Mouse (Mus musculus): ENCODE results near the gene Sult3a2.
"Not testable (repeated sequence)": the region's sequence is repeated elsewhere in the genome, so short reads cannot be mapped to it uniquely, and the experiment has no call there.

Sult3a2 gene

DNA sequence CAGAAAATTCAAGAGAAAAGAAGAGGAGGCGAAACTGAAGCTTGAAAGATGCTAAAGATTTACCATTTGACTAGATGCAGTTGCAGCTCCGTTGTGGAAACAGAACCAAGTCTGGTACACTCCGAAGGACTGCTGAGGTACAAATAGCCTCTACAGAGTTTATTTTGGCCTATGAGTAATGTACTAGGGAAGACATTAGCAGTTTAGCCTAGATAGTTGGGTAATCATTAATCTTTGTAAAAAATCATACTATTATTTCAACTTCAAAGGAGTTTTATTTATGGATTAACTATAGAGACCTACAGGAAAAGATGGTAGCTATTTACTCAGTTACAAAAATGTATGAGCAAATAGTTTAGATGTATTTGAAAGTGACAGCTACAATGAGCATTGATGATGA, at the start of gene Sult3a2:
Gene Sult3a2, minus strand, starts transcription at position 101 of the 400 bp plus-strand sequence.
- DNase-seq (ENCODE audit: low read depth, low spot score) = no peak

DNA sequence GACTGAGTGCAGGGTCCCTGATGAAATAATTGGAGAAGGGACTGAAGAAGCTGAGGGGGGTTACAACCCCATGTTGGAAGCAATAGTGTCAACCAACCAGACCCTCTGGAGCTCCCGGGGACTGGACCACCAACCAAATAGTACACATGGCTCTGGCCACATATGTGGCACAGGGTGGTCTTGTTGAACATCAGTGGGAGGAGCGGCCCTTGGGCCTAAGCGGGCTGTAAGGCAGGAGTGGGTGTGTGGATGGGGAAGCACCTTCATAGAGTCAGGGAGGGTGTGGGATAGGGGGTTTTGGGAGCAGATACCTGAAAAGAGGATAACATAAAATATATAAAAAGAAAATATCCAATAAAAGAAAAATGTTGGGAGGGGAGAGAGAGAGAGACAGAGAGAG, 34.4 kb upstream of the Sult3a2 start:
- DNase-seq (ENCODE audit: low read depth, low spot score) = no peak

GRCm38 (mm10) chr10:33816923-33817322, 30.4 kb upstream of the Sult3a2 start:
- DNase-seq (ENCODE audit: low read depth, low spot score) = no peak

- no peak for DNase-seq (ENCODE audit: low read depth, low spot score)
Measured at GRCm38 (mm10) chr10:33814266-33814665, 27.8 kb upstream of the Sult3a2 start.

DNA sequence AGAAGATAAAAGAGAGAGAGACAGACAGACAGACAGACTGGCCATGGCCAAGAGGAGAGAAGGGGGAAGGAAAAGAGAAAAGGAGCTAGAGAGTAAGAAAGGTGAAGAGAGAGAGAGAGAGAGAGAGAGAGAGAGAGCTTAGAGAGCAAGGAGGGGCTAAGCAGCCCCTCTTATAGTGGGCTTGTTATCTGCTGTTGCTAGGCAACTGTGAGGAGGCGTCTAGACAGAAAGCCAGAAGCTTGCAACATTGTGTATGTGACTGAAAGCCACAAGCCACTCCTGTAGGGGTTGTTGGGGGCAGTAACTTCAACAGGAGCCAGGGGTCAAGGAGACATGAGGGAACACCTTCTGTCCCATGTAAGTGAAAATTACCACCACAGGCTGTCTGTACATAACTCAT, 25.3 kb upstream of the Sult3a2 start:
- DNase-seq (ENCODE audit: low read depth, low spot score) = no peak

GRCm38 (mm10) chr10:33797221-33797949, 10.9 kb upstream of the Sult3a2 start:
- not testable (repeated sequence) for DNase-seq (ENCODE audit: low read depth, low spot score)

- DNase-seq (ENCODE audit: low read depth, low spot score) = not testable (repeated sequence)
Measured at GRCm38 (mm10) chr10:33796269-33796915, 9.9 kb upstream of the Sult3a2 start.

DNA sequence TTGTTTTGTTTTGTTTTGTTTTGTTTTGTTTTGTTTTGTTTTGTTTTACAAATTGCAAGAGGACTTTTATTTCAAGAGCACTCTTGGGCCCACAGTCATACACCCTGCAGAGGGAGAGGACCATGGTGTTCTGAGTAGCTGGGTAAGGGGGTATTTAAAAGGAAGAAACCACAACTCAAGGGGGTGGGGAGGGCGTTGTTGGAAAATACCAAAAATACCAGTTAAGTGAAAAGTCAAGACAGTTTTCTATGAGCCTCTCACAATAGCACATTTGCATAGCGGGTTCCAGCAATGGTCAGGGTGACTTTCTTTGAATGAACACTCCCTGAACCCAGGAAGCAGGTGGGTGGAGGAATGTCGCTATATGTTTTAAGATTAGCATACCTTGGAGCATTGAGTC, 5.7 kb upstream of the Sult3a2 start:
- not testable (repeated sequence) for DNase-seq (ENCODE audit: low read depth, low spot score)

GRCm38 (mm10) chr10:33787541-33787940, 1.0 kb upstream of the Sult3a2 start:
- no peak for DNase-seq (ENCODE audit: low read depth, low spot score)

DNA sequence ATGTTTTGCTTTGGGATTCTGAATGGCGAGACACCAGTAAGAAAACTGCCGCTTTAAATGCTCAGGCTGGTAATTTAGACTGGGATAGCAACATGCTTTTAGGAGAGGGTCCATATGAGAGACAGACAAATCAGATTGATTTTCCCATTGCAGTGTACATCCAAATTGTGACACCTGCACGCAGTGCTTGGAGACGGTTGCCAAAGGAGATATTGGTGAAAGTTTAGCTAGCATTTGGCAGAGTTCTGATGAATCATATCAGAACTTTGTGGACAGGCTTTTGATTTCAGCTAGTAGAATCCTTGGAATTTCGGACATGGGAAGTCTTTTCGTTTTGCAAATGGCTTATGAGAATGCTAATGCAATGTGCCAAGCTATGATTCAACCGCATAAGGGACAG, 51.3 kb downstream of the Sult3a2 start:
- DNase-seq (ENCODE audit: low read depth, low spot score) = not testable (repeated sequence)

- DNase-seq (ENCODE audit: low read depth, low spot score) = peak; percentile 45
Measured at GRCm38 (mm10) chr10:33733241-33733640, 53.3 kb downstream of the Sult3a2 start.

- peak; percentile 8 for DNase-seq (ENCODE audit: low read depth, low spot score)
Measured at GRCm38 (mm10) chr10:33732409-33733185, 53.9 kb downstream of the Sult3a2 start.

GRCm38 (mm10) chr10:33723764-33724163, 62.7 kb downstream of the Sult3a2 start:
- DNase-seq (ENCODE audit: low read depth, low spot score) = no peak

DNA sequence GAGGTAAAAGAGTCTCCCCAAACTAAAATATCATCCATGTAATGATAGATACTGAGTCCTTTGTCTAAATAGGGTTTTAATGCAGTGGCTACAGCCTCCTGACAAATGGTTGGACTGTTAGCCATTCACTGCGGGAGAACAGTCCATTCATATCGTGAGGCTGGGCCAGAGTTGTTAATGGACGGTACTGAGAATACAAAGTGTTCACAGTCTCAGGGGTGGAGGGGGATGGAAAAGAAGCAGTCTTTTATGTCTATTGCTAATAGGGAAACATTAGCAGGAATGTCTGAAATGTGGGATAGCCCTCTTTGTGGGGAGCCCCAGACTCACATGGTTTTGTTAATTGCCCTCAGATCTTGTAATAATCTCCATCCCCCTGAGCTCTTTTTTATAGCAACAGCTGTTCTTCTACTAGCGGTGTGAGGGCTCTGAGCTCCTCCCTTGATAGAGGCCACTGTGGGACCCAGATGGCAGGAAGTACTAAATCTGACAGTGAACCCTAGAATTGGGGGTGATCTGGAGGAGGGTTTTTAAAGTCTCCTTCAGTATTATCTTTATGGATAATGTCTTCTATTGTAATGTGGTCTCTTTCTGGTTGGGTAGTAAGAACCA, 64.6 kb downstream of the Sult3a2 start:
- DNase-seq (ENCODE audit: low read depth, low spot score) = no peak

All from brain, embryonic 18.5 days (tissue).